Mouse (Mus musculus): ENCODE measurements around the gene B3gnt3. TPM values are rescaled to one million over a fixed set of nuclear protein-coding genes. Genes with fewer than 3 reads are reported as not detected.

Gene B3gnt3
- total and polyA plus RNA-seq, 3 experiments = 0.19 to 0.84 TPM; not detected in 1

GRCm38 (mm10) chr8:71676803-71677202 lies 24.8 kb downstream of the B3gnt3 start:
- Histone ChIP-seq H3K4me1 (ENCODE audit: control insufficient read depth in 1 of 2, insufficient read depth in 2 of 2, low read length in 2 of 2) (peaks cover 2 to 13% of the 10 kb centered on the region in 2 experiments; a peak in 2 of 4 replicates), H3K36me3 (ENCODE audit: control insufficient read depth in 1 of 2, insufficient read depth in 2 of 2, low read length in 2 of 2) (peaks cover 0 to 4% of the 10 kb centered on the region in 2 experiments; a peak in 1 of 4 replicates), H3K27ac (ENCODE audit: control insufficient read depth, low read depth, low read length) (peak overlapping the region; percentile 69), H3K9me3 (replicated peaks; ENCODE audit: insufficient read depth, low read length) (no peaks in the 10 kb centered on the region), H3K79me2 (ENCODE audit: control insufficient read depth, insufficient read depth, low read length, poor library complexity) (peaks cover 1% of the 10 kb centered on the region; the same call in 1 of the 2 replicates), H3K4me3 (ENCODE audit: control insufficient read depth in 1 of 2, insufficient read depth in 1 of 2, low read depth in 2 of 2, low read length in 2 of 2) (peak overlapping the region; percentile 68 to 85), H3K27me3 (ENCODE audit: control insufficient read depth in 1 of 2, insufficient read depth in 2 of 2, low read length in 2 of 2) (no peaks in the 10 kb centered on the region), H3K9ac (ENCODE audit: control insufficient read depth, low read depth, low read length, poor library complexity, severe bottlenecking) (peak overlapping the region; percentile 96)
- no peak for DNase-seq (ENCODE audit: low read depth, low spot score)
- TF ChIP-seq E2F4 (IDR thresholded peaks at IDR 0.05; ENCODE audit: borderline replicate concordance, low read depth, low read length) (no peak), ELF1 (IDR thresholded peaks at IDR 0.05; ENCODE audit: low read depth, low read length) (no peak), MAFK (IDR thresholded peaks at IDR 0.05; ENCODE audit: borderline replicate concordance, low read depth, low read length) (no peak), MYC (IDR thresholded peaks at IDR 0.05; ENCODE audit: low read depth, low read length) (no peak), ETS1 (IDR thresholded peaks at IDR 0.05; ENCODE audit: low read depth, low read length) (no peak), GABPA (IDR thresholded peaks at IDR 0.05; ENCODE audit: low read depth, low read length) (no peak), POLR2AphosphoS2 (IDR thresholded peaks at IDR 0.05; ENCODE audit: low read length) (no peak), CHD2 (IDR thresholded peaks at IDR 0.05; ENCODE audit: low read length) (no peak), POLR2A (IDR thresholded peaks at IDR 0.05; ENCODE audit: control insufficient read depth in 1 of 2, insufficient read depth in 1 of 2, low read depth in 1 of 2, low read length in 2 of 2, poor library complexity in 1 of 2) (no peak; a peak in 1 of 4 replicates)

- Histone ChIP-seq H3K27me3 (ENCODE audit: control insufficient read depth in 1 of 2, insufficient read depth in 2 of 2, low read length in 2 of 2) (no peaks in the 10 kb centered on the region), H3K79me2 (ENCODE audit: control insufficient read depth, insufficient read depth, low read length, poor library complexity) (peaks cover 1% of the 10 kb centered on the region; the same call in 1 of the 2 replicates), H3K9ac (ENCODE audit: control insufficient read depth, low read depth, low read length, poor library complexity, severe bottlenecking) (peak within 1 kb of the TSS; percentile 96), H3K36me3 (ENCODE audit: control insufficient read depth in 1 of 2, insufficient read depth in 2 of 2, low read length in 2 of 2) (peaks cover 0 to 4% of the 10 kb centered on the region in 2 experiments; a peak in 1 of 4 replicates), H3K4me3 (ENCODE audit: control insufficient read depth in 1 of 2, insufficient read depth in 1 of 2, low read depth in 2 of 2, low read length in 2 of 2) (peak within 1 kb of the TSS; percentile 68 to 85), H3K27ac (ENCODE audit: control insufficient read depth, low read depth, low read length) (peak within 1 kb of the TSS; percentile 69), H3K4me1 (ENCODE audit: control insufficient read depth in 1 of 2, insufficient read depth in 2 of 2, low read length in 2 of 2) (peaks cover 2 to 13% of the 10 kb centered on the region in 2 experiments; a peak in 2 of 4 replicates), H3K9me3 (replicated peaks; ENCODE audit: insufficient read depth, low read length) (no peaks in the 10 kb centered on the region)
- DNase-seq (ENCODE audit: low read depth, low spot score) = peak; percentile 83
- TF ChIP-seq MAZ (IDR thresholded peaks at IDR 0.05; ENCODE audit: low read depth, low read length) = 0 out of 2 replicates have a peak, but pooled peaks have one; percentile 71
- TF ChIP-seq TAL1 (IDR thresholded peaks at IDR 0.05; ENCODE audit: low read length) = no peak
- no peak for TF ChIP-seq UBTF (IDR thresholded peaks at IDR 0.05; ENCODE audit: borderline replicate concordance, insufficient read depth, low read depth, low read length)
- TF ChIP-seq TCF12 (IDR thresholded peaks at IDR 0.05; ENCODE audit: low read depth, low read length) = peak; percentile 37; the same call in 1 of the 2 replicates
- 0 out of 2 replicates have a peak, but pooled peaks have one; percentile 40 for TF ChIP-seq MAX (IDR thresholded peaks at IDR 0.05; ENCODE audit: low read length)
- TF ChIP-seq KAT2A (conservative IDR thresholded peaks at IDR 0.05; ENCODE audit: low read depth, low read length) = no peak
- TF ChIP-seq EP300 (IDR thresholded peaks at IDR 0.05; ENCODE audit: low read depth in 1 of 2, low read length in 2 of 2) = no peak
- no peak for TF ChIP-seq MYC (IDR thresholded peaks at IDR 0.05; ENCODE audit: low read depth, low read length)
- TF ChIP-seq HCFC1 (IDR thresholded peaks at IDR 0.05; ENCODE audit: low read depth, low read length) = peak; percentile 50; the same call in 1 of the 2 replicates
- TF ChIP-seq POLR2A (IDR thresholded peaks at IDR 0.05; ENCODE audit: control insufficient read depth in 1 of 2, insufficient read depth in 1 of 2, low read depth in 1 of 2, low read length in 2 of 2, poor library complexity in 1 of 2) = peak; percentile 67 to 70; a peak in 3 of 4 replicates
- 0 out of 2 replicates have a peak, but pooled peaks have one; percentile 32 for TF ChIP-seq POLR2AphosphoS2 (IDR thresholded peaks at IDR 0.05; ENCODE audit: low read length)
- TF ChIP-seq MYB (IDR thresholded peaks at IDR 0.05; ENCODE audit: low read depth, low read length) = no peak
- TF ChIP-seq E2F4 (IDR thresholded peaks at IDR 0.05; ENCODE audit: borderline replicate concordance, low read depth, low read length) = no peak
- peak; percentile 68; the same call in 1 of the 2 replicates for TF ChIP-seq ZNF384 (IDR thresholded peaks at IDR 0.05; ENCODE audit: low read depth, low read length)
- TF ChIP-seq JUND (IDR thresholded peaks at IDR 0.05; ENCODE audit: low read depth, low read length) = no peak
- no peak for TF ChIP-seq CTCF (IDR thresholded peaks at IDR 0.05 in 2 of 3, conservative IDR thresholded peaks at IDR 0.05 in 1 of 3; ENCODE audit: control insufficient read depth in 1 of 3, insufficient read depth in 1 of 3, low read depth in 2 of 3, low read length in 3 of 3, poor library complexity in 1 of 3, severe bottlenecking in 1 of 3)
- TF ChIP-seq NELFE (IDR thresholded peaks at IDR 0.05; ENCODE audit: low read depth, low read length) = peak; percentile 67
- 0 out of 2 replicates have a peak, but pooled peaks have one; percentile 9 for TF ChIP-seq ELF1 (IDR thresholded peaks at IDR 0.05; ENCODE audit: low read depth, low read length)
- TF ChIP-seq ZMIZ1 (IDR thresholded peaks at IDR 0.05; ENCODE audit: low read depth, low read length) = peak; percentile 55; the same call in 1 of the 2 replicates
- peak; percentile 68 for TF ChIP-seq SIN3A (IDR thresholded peaks at IDR 0.05; ENCODE audit: low read length)
- peak; percentile 29; the same call in 1 of the 2 replicates for TF ChIP-seq USF1 (IDR thresholded peaks at IDR 0.05; ENCODE audit: low read depth, low read length)
- peak; percentile 84 for TF ChIP-seq NRF1 (IDR thresholded peaks at IDR 0.05; ENCODE audit: insufficient read depth, low read depth, low read length, poor library complexity, severe bottlenecking)
Measured at GRCm38 (mm10) chr8:71676020-71676741, 25.4 kb downstream of the B3gnt3 start, which contains the start of gene Jak3. TSS of gene Jak3 (plus strand) at chr8:71676296.
